Mouse (Mus musculus) myocyte (in vitro differentiated cells): Measurements from ENCODE around the gene Poldip2.

Experiments used
- MYOG ChIP-seq, 3 experiments: IDR thresholded peaks; one replicate each; pipeline ENCODE4 v1.6.1; 2011; ENCODE audit warnings: control low read depth in 2 of 3, low read depth in 2 of 3, mild to moderate bottlenecking in 2 of 3; ENCODE audit not compliant: insufficient read length in 2 of 3, control insufficient read depth in 1 of 3, insufficient read depth in 1 of 3
- USF1 ChIP-seq: IDR thresholded peaks from one replicate; pipeline ENCODE4 v1.6.1; 2011; ENCODE audit warnings: low read depth, mild to moderate bottlenecking, control low read depth, moderate library complexity

- TF ChIP-seq USF1 (no peak), MYOG (IDR thresholded peaks at IDR 0.05; ENCODE audit: control insufficient read depth in 1 of 3, insufficient read depth in 1 of 3, insufficient read length in 2 of 3, low read depth in 2 of 3) (no peak)
Observed at GRCm38 (mm10) chr11:78522481-78522997, 10.5 kb downstream of the Poldip2 start.
